Mouse (Mus musculus) cerebellum, adult 2 months (tissue): ENCODE measurements at regions not wholly inside any gene's neighbourhood (a gene's known extent, or its start where the extent isn't known, plus 50 kb on each side); places are given as distances from the start of the nearest gene placed in this dataset.

Experiments
- CTCF ChIP-seq: fragments of 200-500 bp; IDR thresholded peaks from 2 replicates; pipeline ENCODE4 v1.5.1; 2011; ENCODE audit warnings: low read depth, mild to moderate bottlenecking, control low read depth, low read length, moderate library complexity, borderline replicate concordance; ENCODE audit not compliant: insufficient read depth
- POLR2A ChIP-seq: fragments of 200-500 bp; IDR thresholded peaks from 2 replicates; pipeline ENCODE4 v1.6.1; 2011; ENCODE audit warnings: low read length, control low read depth, borderline replicate concordance; ENCODE audit not compliant: insufficient read depth

GRCm38 (mm10) chr5:4344458-4344857 is 152.3 kb downstream of the Mterf1b start:
- TF ChIP-seq CTCF (no peak), POLR2A (no peak)
